Mouse (Mus musculus) liver, adult 2 months (tissue): Measurements from ENCODE around the gene R3hdm2. TPM values are rescaled to one million over a fixed set of nuclear protein-coding genes. Genes with fewer than 3 reads are reported as not detected.

ENCODE experiments used
- DNase-seq: peaks from one replicate; pipeline ENCODE4 v3.0.0-alpha.2; 2011; ENCODE audit warnings: low read depth, low spot score; ENCODE audit errors: extremely low read depth
- H3K27ac ChIP-seq: fragments of 200-500 bp; replicated peaks from 2 replicates; pipeline ENCODE4 v1.5.1; 2012; ENCODE audit warnings: low read depth, mild to moderate bottlenecking, control low read depth, inconsistent platforms, low read length; ENCODE audit not compliant: insufficient read depth
- H3K27me3 ChIP-seq: fragments of 200-500 bp; 2 replicates; pipeline ENCODE4 v1.6.1; 2012; ENCODE audit warnings: mild to moderate bottlenecking, moderate library complexity, low read length, inconsistent platforms; ENCODE audit not compliant: control insufficient read depth, insufficient read depth
- H3K36me3 ChIP-seq: fragments of 200-500 bp; 2 replicates; pipeline ENCODE4 v1.6.1; 2012; ENCODE audit warnings: low read length, inconsistent platforms; ENCODE audit not compliant: control insufficient read depth, insufficient read depth
- H3K4me1 ChIP-seq: fragments of 200-500 bp; 2 replicates; pipeline ENCODE4 v1.6.1; 2011; ENCODE audit warnings: low read length; ENCODE audit not compliant: control insufficient read depth, insufficient read depth
- H3K4me3 ChIP-seq: fragments of 200-500 bp; 2 replicates; pipeline ENCODE4 v1.5.1; 2011; ENCODE audit warnings: low read depth, mild to moderate bottlenecking, control low read depth, low read length, moderate library complexity; ENCODE audit not compliant: insufficient read depth
- H3K79me2 ChIP-seq: fragments of 200-500 bp; 2 replicates; pipeline ENCODE4 v1.6.1; 2012; ENCODE audit warnings: inconsistent platforms, mild to moderate bottlenecking, low read length, moderate library complexity; ENCODE audit not compliant: control insufficient read depth, insufficient read depth
- H3K9ac ChIP-seq: fragments of 200-500 bp; 2 replicates; pipeline ENCODE4 v1.6.1; 2012; ENCODE audit warnings: low read depth, mild to moderate bottlenecking, control low read depth, inconsistent platforms, low read length
- CTCF ChIP-seq: fragments of 200-500 bp; IDR thresholded peaks from 2 replicates; pipeline ENCODE4 v1.5.1; 2011; ENCODE audit warnings: low read depth, low read length, control low read depth
- POLR2A ChIP-seq: fragments of 200-500 bp; IDR thresholded peaks from 2 replicates; pipeline ENCODE4 v1.6.1; 2011; ENCODE audit warnings: low read length, control low read depth; ENCODE audit not compliant: insufficient read depth; ENCODE audit errors: extremely low read depth
- WGBS: fragments of 180-500 bp; shearing (Covaris S2); methylation state at CpG from one replicate; pipeline ENCODE4 v1.1.7; 2018; 5-methylcytosine and 5-hydroxymethylcytosine counted together
- polyA plus RNA-seq: library from polyadenylated mRNA; depleted of rRNA; stranded (reverse); fragments of >200 nt; gene quantifications from 2 replicates; pipeline ENCODE4 v1.2.3, GENCODE M21; 2012
- total RNA-seq: library from RNA; depleted of rRNA; stranded (reverse); fragments of >200 nt; gene quantifications from 2 replicates; pipeline ENCODE4 v1.2.3, GENCODE M21; 2014

R3hdm2 gene
- total and polyA plus RNA-seq, 2 experiments: 15.8 to 66.9 TPM

DNA sequence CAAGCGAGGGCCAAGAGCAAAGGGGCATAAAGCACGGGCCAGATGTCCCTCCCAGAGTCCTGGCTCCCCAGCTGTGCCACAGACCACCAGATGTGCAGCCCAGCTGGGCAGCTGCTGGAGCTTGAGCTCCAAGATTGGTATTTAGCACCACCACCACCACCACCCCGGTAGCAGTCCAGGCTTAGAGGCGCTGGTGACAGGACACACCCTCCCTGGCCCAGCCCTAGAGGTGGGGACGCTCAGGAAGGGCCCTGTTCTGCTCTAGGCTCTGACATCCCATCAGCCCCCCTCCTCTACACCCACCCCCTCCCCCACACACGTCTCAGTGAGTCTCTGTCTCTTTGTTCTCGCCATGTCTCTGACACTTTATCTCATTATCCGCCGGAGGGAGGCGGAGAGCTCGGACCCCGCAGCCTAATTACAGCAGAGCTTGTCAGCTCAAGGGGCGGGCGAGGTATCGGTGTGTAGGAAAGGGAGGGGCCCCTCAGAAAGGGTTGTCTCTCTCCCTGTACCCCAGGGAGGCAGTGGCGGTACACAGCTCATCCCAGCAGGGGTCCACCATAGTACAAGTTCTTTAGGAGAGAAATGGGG is 133.5 kb downstream of the R3hdm2 start:
- WGBS: 19% methylated on average over 16 of the region's 16 CpGs
- no peak for DNase-seq
- Histone ChIP-seq H3K4me1 (peaks cover 19% of the 10 kb centered on the region), H3K27ac (no peak overlapping the region), H3K9ac (no peak overlapping the region), H3K4me3 (no peak overlapping the region), H3K79me2 (no peaks in the 10 kb centered on the region), H3K27me3 (peaks cover 2% of the 10 kb centered on the region; the same call in 1 of the 2 replicates), H3K36me3 (peaks cover 5% of the 10 kb centered on the region; the same call in 1 of the 2 replicates)
- TF ChIP-seq POLR2A: no peak
- no peak for TF ChIP-seq CTCF

GRCm38 (mm10) chr10:127514111-127514698 is 134.1 kb downstream of the R3hdm2 start:
- no peaks in the 10 kb centered on the region for H3K79me2 ChIP-seq
- no peak overlapping the region for H3K27ac ChIP-seq
- WGBS: 49% methylated on average over 13 of the region's 13 CpGs
- peaks cover 18% of the 10 kb centered on the region for H3K4me1 ChIP-seq
- no peak for DNase-seq
- H3K36me3 ChIP-seq: peaks cover 9% of the 10 kb centered on the region; the same call in 1 of the 2 replicates
- no peak for TF ChIP-seq POLR2A
- TF ChIP-seq CTCF: no peak
- peaks cover 2% of the 10 kb centered on the region; the same call in 1 of the 2 replicates for H3K27me3 ChIP-seq
- no peak overlapping the region for H3K9ac ChIP-seq
- no peak overlapping the region for H3K4me3 ChIP-seq

DNA sequence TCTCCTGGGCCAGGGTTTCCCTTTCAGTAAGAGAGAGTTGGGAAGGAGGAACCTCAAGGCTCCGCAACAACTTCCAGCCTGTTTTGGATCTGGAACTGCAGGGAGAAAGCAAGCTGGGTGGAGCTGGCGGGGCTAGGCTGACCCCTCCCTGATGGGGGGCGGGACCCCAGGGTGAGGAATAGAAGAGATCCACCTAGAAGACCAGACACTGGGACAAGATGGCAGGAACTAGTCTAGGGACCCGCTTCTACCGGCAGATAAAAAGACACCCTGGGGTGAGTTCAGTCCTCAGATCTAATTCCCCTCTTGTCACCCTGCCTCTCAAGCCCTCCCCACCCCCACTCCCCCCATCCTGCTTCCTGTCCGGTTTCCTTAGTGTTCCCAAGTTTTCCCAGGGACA is 134.6 kb downstream of the R3hdm2 start, which contains the start of gene Ndufa4l2:
Gene Ndufa4l2, plus strand, starts transcription at position 204 of the 400 bp plus-strand sequence.
- Histone ChIP-seq H3K79me2 (no peaks in the 10 kb centered on the region), H3K9ac (no peak within 1 kb of the TSS), H3K27ac (no peak within 1 kb of the TSS), H3K4me3 (no peak within 1 kb of the TSS), H3K4me1 (peaks cover 17% of the 10 kb centered on the region), H3K36me3 (peaks cover 11% of the 10 kb centered on the region; the same call in 1 of the 2 replicates), H3K27me3 (peaks cover 2% of the 10 kb centered on the region; the same call in 1 of the 2 replicates)
- no peak for TF ChIP-seq POLR2A
- TF ChIP-seq CTCF: no peak
- no peak for DNase-seq
- 46% methylated on average over 6 of the region's 6 CpGs for WGBS

DNA sequence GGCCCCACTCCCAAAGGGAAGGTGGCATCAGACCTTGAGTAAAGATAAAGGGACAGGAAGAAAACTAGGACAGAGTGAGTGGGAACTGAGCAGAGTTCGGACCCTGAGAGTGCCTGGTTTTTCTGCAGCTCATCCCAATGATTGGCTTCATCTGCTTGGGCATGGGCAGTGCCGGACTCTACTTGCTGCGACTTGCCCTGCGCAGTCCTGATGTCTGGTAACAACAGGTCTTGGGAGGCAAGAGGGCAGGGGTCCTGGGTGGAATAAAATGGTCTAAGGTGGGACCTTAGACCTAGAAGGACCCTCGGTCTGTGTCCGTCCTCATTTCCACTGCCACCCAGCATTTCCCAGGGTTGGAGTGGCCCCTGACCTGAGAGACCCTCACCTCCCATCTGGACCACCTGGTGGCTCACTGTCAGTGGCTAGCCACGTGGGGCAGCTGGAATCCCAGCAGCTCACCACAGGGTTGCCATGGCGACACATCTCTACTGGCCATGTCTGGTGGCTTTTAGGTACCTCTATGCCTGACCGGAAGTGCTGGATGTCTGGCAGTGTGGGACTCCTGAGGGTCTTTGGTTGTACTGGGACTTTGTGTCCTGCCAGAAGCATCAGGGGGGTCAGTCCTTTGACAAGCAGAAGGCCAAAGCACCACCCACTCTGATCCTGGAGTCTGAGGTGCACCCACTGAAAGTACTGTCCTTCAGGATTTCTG is 135.3 kb downstream of the R3hdm2 start:
- peaks cover 6% of the 10 kb centered on the region; the same call in 1 of the 2 replicates for H3K79me2 ChIP-seq
- peaks cover 1% of the 10 kb centered on the region; the same call in 1 of the 2 replicates for H3K27me3 ChIP-seq
- DNase-seq: no peak
- TF ChIP-seq CTCF: no peak
- no peak for TF ChIP-seq POLR2A
- 62% methylated on average over 9 of the region's 9 CpGs for WGBS
- no peak overlapping the region for H3K4me3 ChIP-seq
- no peak overlapping the region for H3K9ac ChIP-seq
- peaks cover 23% of the 10 kb centered on the region for H3K4me1 ChIP-seq
- H3K27ac ChIP-seq: no peak overlapping the region
- peaks cover 11% of the 10 kb centered on the region; the same call in 1 of the 2 replicates for H3K36me3 ChIP-seq

DNA sequence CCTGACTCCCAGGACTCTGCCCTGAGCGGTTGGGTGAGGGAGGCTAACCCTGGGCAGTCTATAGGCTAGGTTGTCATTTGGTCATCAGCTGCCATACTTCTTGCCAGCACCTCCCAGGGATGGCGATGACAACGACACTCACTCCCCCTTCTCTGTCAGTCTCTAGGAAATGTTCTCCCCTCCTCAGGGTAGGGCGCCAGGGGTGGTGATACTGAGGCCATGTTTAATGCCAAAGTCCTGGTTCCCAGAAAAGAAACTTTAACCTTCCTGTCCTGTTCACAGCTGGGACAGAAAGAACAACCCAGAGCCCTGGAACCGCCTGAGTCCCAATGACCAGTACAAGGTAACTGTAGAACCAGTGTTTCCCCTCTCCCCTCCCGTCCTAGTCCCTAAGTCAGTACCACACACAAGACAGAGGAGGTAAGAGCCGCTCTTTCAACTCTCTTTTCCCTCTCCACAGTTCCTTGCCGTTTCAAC is 135.9 kb downstream of the R3hdm2 start:
- Histone ChIP-seq H3K27me3 (no peaks in the 10 kb centered on the region; the same call in 1 of the 2 replicates), H3K4me1 (peaks cover 23% of the 10 kb centered on the region), H3K36me3 (peaks cover 11% of the 10 kb centered on the region; the same call in 1 of the 2 replicates), H3K4me3 (peak overlapping the region; percentile 36; the same call in 1 of the 2 replicates), H3K79me2 (peaks cover 6% of the 10 kb centered on the region; the same call in 1 of the 2 replicates), H3K27ac (peak overlapping the region; percentile 80), H3K9ac (peak overlapping the region; percentile 67)
- peak; percentile 83 for DNase-seq
- 18% methylated on average over 8 of the region's 8 CpGs for WGBS
- TF ChIP-seq CTCF (no peak), POLR2A (no peak)
